Mouse (Mus musculus): Measurements from ENCODE around the gene Vstm5. TPM values are rescaled to one million over a fixed set of nuclear protein-coding genes. Genes with fewer than 3 reads are reported as not detected.
"Not testable (repeated sequence)": the region's sequence is repeated elsewhere in the genome, so short reads cannot be mapped to it uniquely, and the experiment has no call there.

Vstm5 gene
- total RNA-seq, 2 experiments from 2014 or later: 12.7 to 13.6 TPM

DNA sequence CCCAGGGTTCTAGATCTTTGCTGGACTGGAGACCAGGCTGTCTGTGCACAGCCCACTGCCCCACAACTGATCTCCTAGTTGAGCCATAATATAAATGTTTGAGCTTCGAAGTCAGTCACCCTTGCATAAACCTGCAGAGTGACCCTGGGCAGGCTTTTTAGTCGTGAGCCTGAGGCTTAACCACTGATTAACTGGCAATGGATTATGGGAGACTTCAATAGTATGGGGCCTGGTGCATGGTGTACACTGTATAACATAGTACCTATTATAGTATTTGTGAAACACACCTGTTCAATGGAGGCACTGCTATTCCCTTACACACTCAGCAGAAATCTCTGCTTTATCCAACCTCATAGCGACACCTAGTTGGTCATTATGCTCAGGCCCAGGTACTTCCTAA is 17.4 kb downstream of the Vstm5 start:
- intact Hi-C loops (cut with DNase I): no loop called here
- DNase-seq: no peak

DNA sequence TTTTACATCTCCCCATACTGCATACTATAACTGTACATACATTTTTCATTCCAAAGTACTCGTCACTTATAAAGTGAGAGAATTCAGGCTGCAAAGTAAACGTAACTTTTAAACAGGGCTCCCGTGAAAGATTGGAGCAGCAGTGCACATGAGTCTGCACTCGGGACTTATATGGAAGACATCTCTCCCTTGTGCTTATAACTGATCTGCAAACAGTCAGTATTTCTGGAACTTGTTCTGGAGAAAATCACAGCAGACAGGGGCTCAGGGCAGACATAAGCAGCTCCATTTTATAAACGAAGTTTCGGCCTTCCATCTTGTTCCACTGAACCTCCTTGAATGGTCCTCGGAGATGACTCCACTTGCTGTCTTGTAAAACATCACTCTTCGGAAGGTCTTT is 23.1 kb downstream of the Vstm5 start:
- intact Hi-C loops (cut with DNase I): no loop called here
- DNase-seq: no peak

DNA sequence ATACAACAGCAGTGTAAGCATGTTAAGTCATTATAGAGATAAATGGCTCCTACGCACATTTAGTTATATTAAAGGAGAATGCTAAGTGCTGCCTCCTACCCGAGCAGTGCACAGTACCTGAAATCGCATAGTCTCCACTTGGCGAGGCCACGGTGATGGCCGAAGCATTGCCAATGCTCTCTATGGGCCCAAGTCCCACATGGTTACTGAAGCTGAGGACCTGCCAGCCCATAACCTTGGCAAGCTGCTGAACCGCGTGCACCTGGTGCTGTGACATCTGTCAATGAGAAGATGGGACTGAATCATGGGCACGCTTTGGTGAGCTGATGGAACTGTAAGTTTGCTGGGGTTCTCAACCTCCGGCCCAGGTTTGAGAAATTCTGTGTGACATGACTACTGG is 24.6 kb downstream of the Vstm5 start:
- intact Hi-C loops (cut with DNase I): no loop called here

DNA sequence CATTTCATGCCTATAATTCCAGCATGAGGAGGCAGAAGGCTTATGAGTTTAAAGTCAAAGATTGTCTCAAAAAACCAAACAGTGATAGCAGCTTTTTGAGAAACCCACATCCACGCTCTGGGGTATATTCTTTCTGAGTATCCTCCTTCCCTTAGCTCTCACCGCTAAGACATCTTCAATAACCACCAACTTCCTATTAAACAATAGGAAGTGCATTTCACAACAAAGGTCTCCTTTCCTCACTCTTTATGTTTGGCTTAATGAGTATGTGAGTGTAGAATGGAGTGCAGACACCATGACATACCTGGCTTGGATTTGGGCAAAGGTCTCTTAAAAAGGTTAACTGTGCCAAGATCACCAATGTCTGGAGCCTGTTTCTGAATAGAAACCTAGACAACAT is 35.1 kb downstream of the Vstm5 start:
- intact Hi-C loops (cut with DNase I): loop anchor here (5.0 kb wide), 1 partner anchor 38 kb away; no protein-coding TSS in a partner anchor
- no peak for DNase-seq

More for the DNA sequence above, 24.6 kb downstream of the Vstm5 start:
- no peak for DNase-seq

DNA sequence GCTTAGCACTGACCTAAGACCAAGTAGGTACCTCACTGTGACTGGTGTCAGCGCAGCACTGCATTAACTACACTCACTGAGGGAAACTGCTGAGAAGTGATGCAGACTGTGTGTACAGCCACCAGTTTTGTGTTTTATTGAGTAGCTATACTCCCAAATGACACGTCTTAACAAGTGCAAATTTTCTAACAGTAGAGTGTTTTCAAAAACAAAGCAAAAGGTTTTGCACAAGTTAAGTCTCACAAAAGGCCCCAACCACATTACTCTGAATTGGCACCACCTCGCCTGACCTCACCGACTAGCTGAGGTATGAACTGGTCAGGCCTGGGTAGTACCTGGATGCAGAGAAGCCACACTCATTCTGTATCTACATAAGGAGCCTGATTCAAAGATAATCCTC is 38.0 kb downstream of the Vstm5 start:
- intact Hi-C loops (cut with DNase I): no loop called here

DNA sequence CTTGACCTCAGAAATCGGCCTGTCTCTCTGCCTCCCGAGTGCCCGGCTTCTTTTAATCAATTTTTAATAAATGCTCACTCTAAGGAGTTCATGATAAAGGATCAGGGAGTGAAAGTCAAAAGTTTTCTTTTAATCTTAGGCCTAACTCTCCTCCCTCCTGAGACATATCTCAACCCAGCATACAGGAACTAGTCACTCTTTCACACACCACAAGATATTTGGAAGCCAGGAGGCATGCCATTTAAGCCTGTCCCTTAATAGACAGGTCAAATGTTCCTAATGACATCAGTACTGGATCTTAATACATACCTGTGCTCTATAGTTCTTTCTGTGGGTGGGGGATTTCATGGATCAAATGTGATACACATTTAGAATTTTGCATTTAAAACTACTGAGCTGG is 39.5 kb downstream of the Vstm5 start:
- intact Hi-C loops (cut with DNase I): no loop called here

More for the DNA sequence above, 38.0 kb downstream of the Vstm5 start:
- DNase-seq: no peak

DNA sequence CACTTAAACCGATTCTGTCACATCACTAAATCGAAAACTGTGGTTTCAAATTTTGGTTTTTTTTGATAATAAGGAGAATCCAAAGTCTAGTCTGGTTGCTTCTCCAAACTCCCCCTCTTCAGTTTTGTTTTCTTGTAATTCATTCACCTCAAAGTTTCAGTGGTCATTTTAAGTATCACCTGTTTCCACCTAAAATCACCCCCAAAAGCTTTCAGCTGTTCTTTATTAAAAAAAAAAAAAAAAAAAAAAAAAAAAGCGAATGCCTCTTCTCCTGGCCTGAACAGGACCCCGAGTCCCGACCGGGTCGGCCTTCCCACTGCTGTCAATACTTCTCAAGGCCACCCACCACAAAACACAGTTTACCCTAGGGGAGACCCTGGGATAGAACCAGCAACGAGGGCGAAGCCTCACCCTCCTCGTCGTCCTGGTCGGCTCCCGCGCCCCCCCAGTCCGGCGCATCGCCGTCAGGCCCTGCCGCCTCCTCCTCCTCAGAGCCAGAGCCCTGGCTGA is 40.3 kb downstream of the Vstm5 start:
- intact Hi-C loops (cut with DNase I): no loop called here
- no peak for DNase-seq

More for the DNA sequence above, 39.5 kb downstream of the Vstm5 start:
- DNase-seq: no peak

DNA sequence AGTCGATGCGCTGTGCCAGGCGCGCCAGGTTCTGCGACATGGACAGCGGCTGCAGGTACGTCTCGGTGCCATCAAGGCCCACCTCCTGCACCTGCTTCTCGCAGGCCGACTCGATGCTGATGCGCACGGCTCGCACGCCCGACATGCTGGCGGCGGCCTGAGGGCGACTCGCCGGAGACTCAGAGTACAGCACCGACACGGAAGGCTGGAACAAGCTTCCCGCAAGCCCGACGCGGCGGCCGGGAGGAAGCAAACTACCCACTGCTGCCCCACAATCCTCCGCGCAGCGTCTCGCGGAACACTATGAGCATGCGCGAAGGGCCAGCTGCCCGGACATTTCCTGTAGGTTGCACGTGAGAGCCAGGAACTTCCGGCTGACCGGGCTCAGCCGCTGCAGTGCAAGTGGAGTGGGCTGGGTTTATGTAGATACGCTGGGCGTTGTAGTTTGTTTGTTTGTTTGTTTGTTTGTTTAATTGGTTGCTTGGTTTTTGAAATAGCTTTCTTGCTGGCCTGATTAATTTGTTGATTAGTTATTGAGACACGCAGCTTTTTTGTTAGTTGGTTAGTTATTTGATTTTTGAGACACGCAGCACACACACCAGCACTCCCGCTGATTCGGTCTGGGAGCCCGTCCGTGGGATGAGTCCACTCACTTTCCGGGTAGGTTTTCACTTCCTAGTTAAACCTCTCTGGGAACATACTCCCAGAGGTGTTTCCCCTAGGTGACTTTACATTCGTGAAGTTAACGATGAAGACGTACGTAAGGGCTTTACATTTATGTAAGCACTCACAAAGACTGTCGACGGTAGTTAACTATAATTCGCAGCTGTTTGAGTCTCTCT is 41.0 kb downstream of the Vstm5 start, which contains the start of gene Med17:
Gene Med17, minus strand, starts transcription at position 283 of the 842 bp plus-strand sequence.
- DNase-seq: peak; percentile 94
- intact Hi-C loops (cut with DNase I): no loop called here

DNA sequence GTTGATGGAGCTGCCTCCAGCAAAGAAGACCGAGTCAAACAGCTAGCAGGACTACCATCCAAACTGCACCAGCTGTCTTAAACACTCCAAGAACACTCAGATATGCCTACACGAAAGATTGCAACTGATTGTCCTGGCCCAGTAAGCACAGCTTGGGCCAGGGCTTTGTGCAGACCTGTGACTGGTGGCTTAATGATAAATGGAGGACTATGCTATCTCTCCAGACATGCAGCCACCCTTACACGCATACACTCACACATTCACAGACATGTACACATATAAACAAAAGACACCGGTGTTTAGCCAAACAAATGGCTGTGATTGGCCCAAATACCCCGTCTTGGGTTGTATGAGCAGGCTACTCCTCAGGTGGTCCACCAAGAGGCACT is 41.6 kb downstream of the Vstm5 start:
- no peak for DNase-seq
- intact Hi-C loops (cut with DNase I): no loop called here

DNA sequence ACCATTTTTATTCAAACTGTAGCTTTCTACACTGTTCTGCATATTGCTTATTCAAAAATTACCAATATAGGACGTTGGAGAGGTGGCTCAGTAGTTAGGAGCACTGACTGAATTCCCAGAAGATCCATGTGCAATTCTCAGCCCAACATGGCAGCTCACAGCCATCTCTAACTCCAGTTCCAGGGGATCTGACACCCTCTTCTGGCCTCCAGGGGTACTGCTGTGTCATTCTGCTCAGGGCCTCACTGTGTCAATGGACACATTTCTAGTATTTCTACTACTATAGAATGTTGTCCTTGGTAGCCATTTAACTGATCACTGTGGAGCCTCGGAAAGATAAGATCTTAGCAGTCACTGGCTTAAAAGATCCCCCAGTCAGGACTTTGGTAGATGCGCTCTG is 46.6 kb downstream of the Vstm5 start:
- intact Hi-C loops (cut with DNase I): no loop called here
- DNase-seq: no peak

DNA sequence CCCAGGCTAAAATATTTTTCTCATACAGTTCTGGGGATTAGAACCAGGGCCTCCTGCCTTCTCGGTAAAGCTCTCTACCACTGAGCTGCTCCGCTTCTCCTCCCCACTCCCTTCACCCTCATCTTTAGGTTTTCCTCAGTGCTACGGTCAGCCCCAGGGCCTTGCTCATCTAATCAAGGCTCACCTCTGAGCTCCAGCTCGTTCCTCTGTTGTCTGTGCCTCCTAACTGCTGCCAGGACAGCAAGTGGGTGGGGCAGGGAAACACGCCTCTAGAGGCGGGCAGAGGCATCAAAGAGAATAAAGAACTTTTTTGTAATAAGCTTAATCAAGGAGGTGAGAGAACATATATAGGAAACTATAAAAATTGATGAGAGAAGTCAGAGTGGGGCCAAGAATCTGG is 49.0 kb downstream of the Vstm5 start:
- intact Hi-C loops (cut with DNase I): no loop called here
- DNase-seq: no peak

DNA sequence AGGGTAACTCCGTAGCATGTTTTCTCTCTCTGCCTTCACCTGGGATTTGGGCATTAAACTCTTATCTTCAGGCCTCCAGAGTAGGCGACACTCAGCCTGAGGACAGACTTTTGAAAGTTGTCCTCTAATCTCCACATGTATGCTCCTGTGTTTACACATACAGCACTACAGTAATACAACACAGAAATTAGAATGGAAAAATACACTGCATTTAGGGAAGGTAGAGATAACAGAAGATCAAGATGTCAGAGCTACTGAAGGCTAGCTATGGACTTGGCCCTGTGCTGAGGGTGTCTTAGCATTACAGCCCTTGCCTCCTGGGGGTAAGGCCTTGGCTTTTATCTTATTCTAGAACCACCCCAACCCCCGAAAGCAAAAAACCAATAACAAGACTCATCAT is 49.6 kb downstream of the Vstm5 start:
- intact Hi-C loops (cut with DNase I): no loop called here
- no peak for DNase-seq

DNA sequence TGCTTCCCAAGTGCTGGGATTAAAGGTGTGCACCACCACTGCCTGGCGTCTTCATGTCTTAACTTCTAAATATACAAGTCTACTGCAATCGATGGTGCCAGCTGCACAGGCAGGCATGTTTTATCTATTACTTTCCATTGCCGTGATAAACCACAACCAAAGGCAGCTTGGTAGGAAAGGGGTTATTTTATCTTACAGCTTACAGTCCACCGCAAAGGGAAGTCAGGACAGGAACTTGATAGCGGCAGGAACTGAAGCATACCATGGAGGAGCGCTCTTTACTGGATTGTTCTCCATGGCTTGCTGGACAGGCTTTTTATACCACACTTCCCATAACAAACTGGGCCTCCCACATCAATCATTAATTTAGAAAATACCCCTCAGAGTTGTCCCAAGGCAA is 50.4 kb downstream of the Vstm5 start:
- intact Hi-C loops (cut with DNase I): no loop called here
- no peak for DNase-seq

DNA sequence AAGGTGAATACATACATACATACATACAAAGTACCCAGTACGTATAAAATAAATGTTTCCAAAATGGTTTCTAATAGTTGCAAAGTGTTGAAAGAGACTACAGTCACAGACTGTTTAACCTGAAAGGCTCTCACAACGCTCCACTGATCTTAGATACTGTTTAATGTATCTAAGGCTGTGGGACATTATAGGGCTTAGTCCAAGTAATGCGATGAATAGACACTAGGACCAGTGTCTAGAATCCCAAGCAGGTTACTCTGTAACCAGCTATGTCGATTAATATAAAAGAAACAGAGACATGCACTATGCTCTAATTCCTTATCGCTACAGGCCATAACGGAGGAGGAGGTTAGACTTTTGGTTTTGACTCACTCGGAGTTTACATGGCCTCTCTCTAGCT is 58.3 kb downstream of the Vstm5 start:
- DNase-seq: no peak
- intact Hi-C loops (cut with DNase I): no loop called here

DNA sequence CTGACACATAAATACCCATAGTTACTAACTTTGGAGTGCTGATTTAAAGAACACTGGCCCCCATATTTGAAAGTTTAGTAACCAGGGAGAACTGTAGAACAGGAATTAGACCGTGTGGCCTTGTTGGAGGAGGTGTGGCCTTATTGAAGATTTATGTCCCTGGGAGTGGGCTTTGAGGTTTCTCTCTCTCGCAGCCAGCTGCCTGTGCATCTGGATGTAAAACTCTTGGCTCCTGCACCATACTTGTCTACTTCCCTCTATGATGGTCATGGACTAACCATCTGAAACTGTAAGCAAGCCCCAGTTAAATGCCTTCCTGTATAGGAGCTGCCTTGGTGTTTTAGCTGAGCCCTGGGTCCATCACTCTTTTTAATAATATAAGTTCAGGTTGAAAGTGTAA is 59.6 kb downstream of the Vstm5 start:
- intact Hi-C loops (cut with DNase I): no loop called here
- no peak for DNase-seq

DNA sequence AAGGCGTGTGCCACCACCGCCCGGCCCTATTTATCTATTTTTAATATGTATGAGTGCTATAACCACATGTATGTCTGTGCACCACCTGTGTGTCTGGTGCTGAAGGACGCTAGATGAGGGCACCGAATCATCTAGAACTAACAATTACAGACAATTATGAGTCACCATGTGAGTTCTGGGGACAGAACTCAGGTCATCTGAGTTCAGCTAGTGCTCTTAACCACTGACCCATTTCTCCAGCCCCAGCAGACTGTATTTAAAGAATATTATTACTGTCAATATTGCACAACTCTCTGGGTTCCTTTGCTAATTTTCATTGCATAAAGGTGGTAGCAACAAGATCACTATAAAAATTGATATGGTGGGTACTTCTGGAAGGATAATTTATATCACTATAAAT is 61.2 kb downstream of the Vstm5 start:
- DNase-seq: no peak
- intact Hi-C loops (cut with DNase I): no loop called here

DNA sequence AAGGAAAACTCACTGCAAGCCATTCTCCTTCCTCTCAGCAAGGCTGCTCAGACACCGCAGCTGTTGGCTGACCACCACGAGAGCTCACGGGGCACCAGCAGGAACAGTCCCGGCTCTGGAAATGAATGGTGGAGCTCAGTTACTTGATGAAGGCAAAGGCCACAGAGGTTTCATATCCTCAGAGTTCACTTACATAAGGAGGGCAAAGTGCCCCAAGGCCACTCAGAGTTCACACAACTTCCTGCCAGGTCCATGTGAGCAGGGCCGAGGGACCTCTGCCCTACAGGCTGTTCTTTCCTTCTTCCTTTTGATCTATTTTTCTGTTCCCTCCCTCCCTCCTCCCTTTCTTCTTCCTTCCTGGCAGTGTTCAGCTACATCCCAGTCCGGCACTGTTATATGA is 62.6 kb downstream of the Vstm5 start:
- DNase-seq: peak; percentile 6
- intact Hi-C loops (cut with DNase I): no loop called here

DNA sequence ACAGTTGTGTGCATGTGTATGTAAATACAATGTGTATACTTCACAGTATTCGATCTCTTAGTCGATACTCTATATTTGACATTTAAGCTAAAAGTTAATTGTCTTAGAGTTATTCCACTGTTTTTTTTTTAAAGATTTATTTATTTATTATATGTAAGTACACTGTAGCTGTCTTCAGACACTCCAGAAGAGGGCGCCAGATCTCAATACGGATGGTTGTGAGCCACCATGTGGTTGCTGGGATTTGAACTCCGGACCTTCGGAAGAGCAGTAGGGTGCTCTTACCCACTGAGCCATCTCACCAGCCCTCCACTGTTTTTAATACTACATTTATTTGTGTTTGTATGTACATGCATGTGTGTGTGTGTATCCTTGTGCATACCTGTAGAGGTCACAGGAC is 63.2 kb downstream of the Vstm5 start:
- intact Hi-C loops (cut with DNase I): not testable (repeated sequence)

DNA sequence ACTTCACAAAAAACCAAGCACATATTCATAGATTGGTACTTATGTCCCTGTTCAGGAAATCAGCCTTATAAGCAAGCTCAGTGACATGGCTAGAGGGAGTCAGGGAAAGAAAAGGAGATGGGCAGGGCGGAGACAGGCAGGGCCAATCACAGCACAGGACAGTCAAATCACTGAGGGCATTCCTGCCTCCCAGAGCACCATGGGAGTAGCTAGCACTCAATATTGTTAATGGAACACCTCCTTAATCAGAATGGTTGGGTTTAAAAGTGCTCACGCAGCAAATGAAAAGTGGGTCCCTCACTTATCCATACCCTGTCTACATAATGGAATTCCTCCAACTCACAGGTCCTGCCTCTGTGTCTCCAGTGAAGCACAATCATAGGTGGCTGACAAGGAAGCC is 64.0 kb downstream of the Vstm5 start:
- DNase-seq: no peak
- intact Hi-C loops (cut with DNase I): no loop called here

More for the DNA sequence above, 63.2 kb downstream of the Vstm5 start:
- DNase-seq: not testable (repeated sequence)

DNA sequence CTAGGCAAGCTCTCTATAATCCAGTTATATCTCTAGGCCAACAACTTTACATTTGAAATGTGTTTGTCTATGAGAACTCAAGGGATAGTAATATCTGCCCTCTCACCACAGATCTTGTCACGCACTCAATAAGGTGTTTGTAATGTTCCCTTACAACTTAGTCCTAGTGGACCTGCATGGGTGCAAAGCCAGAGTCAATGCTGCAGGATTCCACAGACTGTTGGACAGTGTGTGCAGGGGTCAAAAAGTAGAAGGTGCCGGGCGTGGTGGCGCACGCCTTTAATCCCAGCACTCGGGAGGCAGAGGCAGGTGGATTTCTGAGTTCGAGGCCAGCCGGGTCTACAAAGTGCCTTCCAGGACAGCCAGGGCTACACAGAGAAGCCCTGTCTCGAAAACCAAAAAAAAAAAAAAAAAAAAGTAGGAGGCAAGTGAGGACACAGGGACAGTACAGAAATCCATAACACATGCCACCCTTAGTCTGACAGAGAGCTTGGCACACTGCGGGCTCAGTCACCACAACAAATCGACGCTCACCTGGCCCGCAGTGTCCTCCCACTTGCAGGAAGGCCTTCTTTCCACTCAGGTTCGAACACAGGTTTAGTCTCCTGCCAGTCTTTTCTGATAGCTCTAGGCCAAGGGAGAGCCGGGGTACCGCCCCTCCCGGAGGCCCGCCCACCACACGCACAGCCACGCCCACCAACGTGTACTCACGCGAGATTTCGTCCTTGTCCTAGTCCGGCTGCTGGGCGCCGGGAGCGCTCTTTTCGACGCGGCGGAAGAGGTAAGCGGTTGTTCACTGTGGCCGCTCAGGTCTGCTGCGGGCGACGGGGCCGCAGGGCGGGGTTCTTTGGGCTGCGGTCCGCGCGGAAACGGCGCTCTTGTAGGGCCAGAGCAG is 66.9 kb downstream of the Vstm5 start, which contains the start of gene Taf1d:
Gene Taf1d, plus strand, starts transcription at position 712 of the 895 bp plus-strand sequence.
- peak; percentile 98 for DNase-seq
- intact Hi-C loops (cut with DNase I): no loop called here

DNA sequence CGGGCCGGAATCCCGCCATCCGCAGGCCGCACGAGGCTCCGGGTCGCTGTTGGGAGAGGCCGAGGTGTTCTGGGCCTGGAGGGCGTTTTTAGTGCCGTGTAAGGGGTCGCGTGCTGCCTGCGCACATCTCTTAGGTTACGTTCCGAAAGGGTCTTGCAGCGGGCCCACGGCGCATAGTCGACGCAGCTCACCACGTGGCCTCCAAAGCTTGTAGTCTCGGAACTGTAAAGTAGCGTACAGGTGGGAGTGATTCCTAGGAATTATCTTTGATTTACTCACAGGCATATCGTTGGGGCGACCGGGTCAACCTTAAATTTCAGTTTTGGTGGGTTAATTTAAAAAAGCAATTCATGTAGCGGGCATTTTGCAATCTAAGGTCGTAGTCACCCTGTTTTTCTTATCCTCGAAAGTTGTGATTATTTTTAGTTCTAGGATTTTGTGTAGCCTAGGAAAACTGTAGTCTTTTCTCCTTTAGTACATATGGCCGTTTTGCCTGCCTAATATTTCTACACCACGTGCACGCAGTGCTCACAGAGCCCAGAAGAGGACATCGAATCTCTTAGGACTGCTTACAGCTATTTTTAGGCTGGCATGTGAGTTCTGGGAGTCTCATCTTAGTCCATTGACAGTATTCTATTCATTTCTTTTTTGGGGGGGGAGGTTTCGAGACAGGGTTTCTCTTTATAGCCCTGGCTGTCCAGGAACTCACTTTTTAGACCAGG is 67.7 kb downstream of the Vstm5 start, which contains the start of gene 4931406C07Rik:
Gene 4931406C07Rik, minus strand, starts transcription at position 51 of the 722 bp plus-strand sequence.
- DNase-seq: no peak
- intact Hi-C loops (cut with DNase I): no loop called here
